Mouse (Mus musculus): Measurements from ENCODE around the gene Stpg1.

DNA sequence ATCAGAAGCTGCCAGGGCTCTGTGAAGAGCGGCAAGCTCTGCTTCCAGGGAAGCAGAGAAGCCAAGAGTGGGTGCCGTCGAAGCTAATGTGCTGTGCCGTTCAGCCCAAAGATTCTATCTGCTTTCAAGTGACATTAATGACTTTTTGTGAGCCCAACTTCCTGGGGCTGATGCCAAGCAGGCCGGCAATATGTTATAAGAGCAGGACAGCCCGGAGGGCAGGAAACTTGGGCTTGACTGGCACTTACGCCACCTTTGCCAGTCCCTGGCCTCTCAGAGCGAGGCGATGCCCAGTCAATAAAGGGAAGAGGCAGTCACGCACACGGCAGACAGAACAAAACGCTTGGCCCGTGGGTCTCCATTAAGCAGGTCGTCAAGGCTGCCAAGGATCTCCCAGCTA lies 53.0 kb downstream of the Stpg1 start:
- TF ChIP-seq CTCF (IDR thresholded peaks at IDR 0.05; ENCODE audit: extremely low read depth, insufficient read depth, insufficient read length, insufficient replicate concordance) = no peak
- no peak for TF ChIP-seq POLR2A (IDR thresholded peaks at IDR 0.05; ENCODE audit: low read depth, low read length)

Data from spleen, adult 2 months (tissue).